Mouse (Mus musculus) limb, embryonic 10.5 days (tissue): ENCODE data around the gene Bak1. TPM values are rescaled to one million over a fixed set of nuclear protein-coding genes. Genes with fewer than 3 reads are reported as not detected.
A peak's percentile ranks its signal among the peaks of the same experiment; 100 is the strongest.
"Not testable (repeated sequence)": the region's sequence is repeated elsewhere in the genome, so short reads cannot be mapped to it uniquely, and the experiment has no call there.

ENCODE experiments used
- DNase-seq: peaks from one replicate; pipeline ENCODE4 v3.0.0-alpha.2; 2017; ENCODE audit warnings: low spot score
- H3K27ac ChIP-seq: fragments of 300-500 bp; sonication (generic); 2 replicates; pipeline ENCODE4 v1.5.1; 2016; ENCODE audit warnings: mild to moderate bottlenecking
- H3K27me3 ChIP-seq: fragments of 300-500 bp; sonication (generic); 2 replicates; pipeline ENCODE4 v1.6.1; 2016; ENCODE audit warnings: low read depth, mild to moderate bottlenecking; ENCODE audit not compliant: poor library complexity, severe bottlenecking
- H3K36me3 ChIP-seq: fragments of 300-500 bp; sonication (generic); 2 replicates; pipeline ENCODE4 v1.6.1; 2016; ENCODE audit warnings: mild to moderate bottlenecking, moderate library complexity
- H3K4me1 ChIP-seq: fragments of 300-500 bp; sonication (generic); 2 replicates; pipeline ENCODE4 v1.6.1; 2016
- H3K4me3 ChIP-seq: fragments of 300-500 bp; sonication (generic); 2 replicates; pipeline ENCODE4 v1.5.1; 2016; ENCODE audit warnings: mild to moderate bottlenecking, moderate library complexity
- H3K9me3 ChIP-seq: fragments of 300-500 bp; sonication (generic); replicated peaks from 2 replicates; pipeline ENCODE4 v1.6.1; 2016; ENCODE audit warnings: mild to moderate bottlenecking
- WGBS: fragments of 180-500 bp; shearing (Covaris S2); methylation state at CpG from one replicate; pipeline ENCODE4 v1.1.7; 2016; 5-methylcytosine and 5-hydroxymethylcytosine counted together
- polyA plus RNA-seq: library from polyadenylated mRNA; unstranded; fragments of >200 nt; fragmentation: Nextera tagmentation; extraction: Ambion mirVana; gene quantifications from 2 replicates; pipeline ENCODE4 v1.2.1, GENCODE M21; 2016

The Bak1 gene
- polyA plus RNA-seq, 1 experiment from 2014 or later = 3.7 TPM

GRCm38 (mm10) chr17:26983382-26983781 is 45.4 kb downstream of the Bak1 start:
- H3K4me3 ChIP-seq = no peak overlapping the region
- H3K27me3 ChIP-seq = no peaks in the 10 kb centered on the region
- no peak for DNase-seq
- H3K27ac ChIP-seq = no peak overlapping the region
- WGBS = 93% methylated on average over 4 of the region's 4 CpGs
- H3K4me1 ChIP-seq = no peaks in the 10 kb centered on the region
- H3K9me3 ChIP-seq = no peaks in the 10 kb centered on the region
- peaks cover 29% of the 10 kb centered on the region for H3K36me3 ChIP-seq

- DNase-seq = no peak
- Histone ChIP-seq H3K36me3 (peaks cover 52% of the 10 kb centered on the region), H3K9me3 (no peaks in the 10 kb centered on the region), H3K27me3 (no peaks in the 10 kb centered on the region), H3K4me3 (no peak overlapping the region), H3K27ac (no peak overlapping the region), H3K4me1 (peaks cover 4% of the 10 kb centered on the region)
- 85% methylated on average over 2 of the region's 2 CpGs for WGBS
Observed at GRCm38 (mm10) chr17:26981050-26981449, 47.8 kb downstream of the Bak1 start.

- H3K4me3 ChIP-seq = no peak overlapping the region
- DNase-seq = no peak
- H3K27me3 ChIP-seq = no peaks in the 10 kb centered on the region
- no peaks in the 10 kb centered on the region for H3K9me3 ChIP-seq
- H3K4me1 ChIP-seq = peaks cover 14% of the 10 kb centered on the region
- WGBS = 85% methylated on average over 2 of the region's 2 CpGs
- no peak overlapping the region for H3K27ac ChIP-seq
- H3K36me3 ChIP-seq = peaks cover 69% of the 10 kb centered on the region
Observed at GRCm38 (mm10) chr17:26979426-26979825, 49.4 kb downstream of the Bak1 start.

GRCm38 (mm10) chr17:26977354-26977753 is 51.5 kb downstream of the Bak1 start:
- peaks cover 74% of the 10 kb centered on the region for H3K36me3 ChIP-seq
- not testable (repeated sequence) for H3K4me3 ChIP-seq, DNase-seq, H3K9me3 ChIP-seq, H3K27ac ChIP-seq, H3K27me3 ChIP-seq
- peaks cover 26% of the 10 kb centered on the region for H3K4me1 ChIP-seq
- 96% methylated on average over 6 of the region's 6 CpGs for WGBS

- Histone ChIP-seq H3K4me3 (no peak overlapping the region), H3K27ac (no peak overlapping the region), H3K4me1 (peaks cover 44% of the 10 kb centered on the region), H3K27me3 (no peaks in the 10 kb centered on the region), H3K36me3 (peaks cover 73% of the 10 kb centered on the region), H3K9me3 (no peaks in the 10 kb centered on the region)
- no peak for DNase-seq
Observed at GRCm38 (mm10) chr17:26975415-26975814, 53.4 kb downstream of the Bak1 start.

- no peak for DNase-seq
- Histone ChIP-seq H3K9me3 (no peaks in the 10 kb centered on the region), H3K4me3 (0 out of 2 replicates have a peak overlapping the region, but pooled peaks have one; percentile 83), H3K27me3 (no peaks in the 10 kb centered on the region), H3K4me1 (peaks cover 49% of the 10 kb centered on the region), H3K27ac (no peak overlapping the region), H3K36me3 (peaks cover 70% of the 10 kb centered on the region)
- 95% methylated on average over 15 of the region's 15 CpGs for WGBS
Observed at GRCm38 (mm10) chr17:26974547-26974946, 54.3 kb downstream of the Bak1 start.

DNA sequence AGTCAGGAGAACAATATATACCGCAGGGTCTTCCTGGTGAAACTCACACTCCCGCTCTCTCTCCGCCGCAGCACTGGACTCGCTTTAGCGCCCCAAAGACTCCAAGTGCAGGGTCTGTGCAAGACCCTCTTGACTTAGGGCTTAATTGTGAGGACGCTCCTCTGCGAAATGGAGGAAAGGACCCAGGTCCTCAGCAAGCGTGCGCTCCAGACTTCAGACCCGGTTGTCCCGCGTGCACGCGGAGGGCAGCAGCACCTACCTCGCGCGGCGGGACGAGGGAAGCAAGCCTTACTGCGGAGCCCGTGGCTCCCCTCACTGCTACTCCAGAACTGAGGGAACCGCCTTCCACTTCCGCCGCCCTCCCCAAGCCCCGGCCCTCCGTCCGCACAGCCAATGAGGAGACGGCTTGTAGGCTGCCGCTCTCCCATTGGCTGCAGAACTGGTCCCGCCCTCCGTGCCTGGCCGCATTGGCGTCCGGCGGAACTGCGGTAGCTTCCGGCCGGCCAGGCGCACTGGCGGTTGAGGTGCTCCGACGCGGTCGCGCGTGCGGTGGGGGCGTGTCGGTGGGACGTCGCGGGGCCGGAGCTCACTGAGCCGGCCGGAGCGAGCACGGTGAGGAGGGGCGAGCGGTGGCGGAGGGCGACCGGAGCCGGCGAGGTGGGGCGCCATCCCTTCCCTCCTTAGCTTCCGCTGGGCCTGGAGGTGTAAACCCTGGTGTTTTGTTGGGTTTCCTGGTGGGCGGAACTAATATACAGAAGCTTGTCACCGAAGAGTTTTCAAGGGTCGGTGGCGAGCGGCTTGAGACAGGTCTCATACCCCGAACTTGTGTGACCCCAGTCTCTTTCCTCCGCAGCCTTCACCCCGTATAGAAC is 55.9 kb downstream of the Bak1 start, which contains the start of gene Zbtb9:
Zbtb9 (plus strand) TSS at position 465 of the 872 bp plus-strand sequence.
- Histone ChIP-seq H3K27ac (peak within 1 kb of the TSS; percentile 89), H3K36me3 (peaks cover 70% of the 10 kb centered on the region), H3K9me3 (no peaks in the 10 kb centered on the region), H3K4me1 (peaks cover 49% of the 10 kb centered on the region), H3K4me3 (peak within 1 kb of the TSS; percentile 83), H3K27me3 (no peaks in the 10 kb centered on the region)
- peak; percentile 97 for DNase-seq
- under 1% methylated on average over 75 of the region's 75 CpGs for WGBS

GRCm38 (mm10) chr17:26972107-26972506 is 56.7 kb downstream of the Bak1 start:
- Histone ChIP-seq H3K4me3 (peak overlapping the region; percentile 83), H3K9me3 (no peaks in the 10 kb centered on the region), H3K27me3 (no peaks in the 10 kb centered on the region), H3K36me3 (peaks cover 70% of the 10 kb centered on the region), H3K4me1 (peaks cover 49% of the 10 kb centered on the region), H3K27ac (peak overlapping the region; percentile 89)
- 6% methylated on average over 3 of the region's 3 CpGs for WGBS
- no peak for DNase-seq

DNA sequence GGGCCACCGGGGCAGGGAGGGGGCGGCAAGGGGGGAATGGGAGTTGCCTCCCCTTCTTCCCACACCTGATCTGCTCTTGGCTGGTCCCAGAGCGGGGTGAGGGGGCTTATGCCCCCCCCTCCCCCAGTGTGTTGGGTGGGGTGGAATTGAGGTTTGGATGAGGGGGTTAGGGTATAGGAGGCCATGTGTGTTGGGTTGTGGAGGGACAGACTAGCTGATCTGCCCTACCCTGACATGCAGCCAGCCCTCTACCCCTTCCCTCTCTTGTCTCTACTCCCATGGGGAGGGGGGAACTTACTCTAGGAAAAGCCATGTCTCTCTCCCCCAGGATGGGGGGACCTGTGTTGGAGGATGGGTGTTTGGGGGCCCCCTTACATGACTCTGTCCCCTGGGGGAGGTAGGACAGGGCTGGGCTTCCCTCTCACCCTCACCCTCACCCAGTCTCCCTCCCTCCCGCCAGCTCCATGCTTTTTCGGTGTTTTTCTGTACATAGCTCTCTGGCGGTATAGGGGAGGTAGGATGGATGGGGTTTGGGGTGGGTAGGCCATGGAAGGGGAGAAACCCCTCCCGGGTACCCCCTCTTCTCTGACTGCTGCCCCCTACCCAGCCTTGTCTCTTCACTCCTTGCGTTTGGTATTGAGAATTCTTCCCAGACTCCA is 57.4 kb downstream of the Bak1 start:
- peaks cover 46% of the 10 kb centered on the region for H3K4me1 ChIP-seq
- H3K27me3 ChIP-seq = no peaks in the 10 kb centered on the region
- 58% methylated on average over 8 of the region's 8 CpGs for WGBS
- no peaks in the 10 kb centered on the region for H3K9me3 ChIP-seq
- H3K4me3 ChIP-seq = peak overlapping the region; percentile 83
- no peak overlapping the region; the same call in 1 of the 2 replicates for H3K27ac ChIP-seq
- peaks cover 70% of the 10 kb centered on the region for H3K36me3 ChIP-seq
- DNase-seq = no peak

- Histone ChIP-seq H3K36me3 (peaks cover 70% of the 10 kb centered on the region), H3K4me3 (no peak overlapping the region), H3K27me3 (no peaks in the 10 kb centered on the region), H3K27ac (no peak overlapping the region), H3K9me3 (no peaks in the 10 kb centered on the region), H3K4me1 (peaks cover 39% of the 10 kb centered on the region)
- WGBS = 64% methylated on average over 12 of the region's 12 CpGs
- no peak for DNase-seq
Observed at GRCm38 (mm10) chr17:26970221-26970620, 58.6 kb downstream of the Bak1 start.

Other genes with a start within 250 kb of the Bak1 start
- gene Bnip1, start 247.9 kb downstream of the Bak1 start, polyA plus RNA-seq = 46.0 and 46.9 TPM in 2 replicates
- gene Nkx2-5, start 184.0 kb downstream of the Bak1 start, polyA plus RNA-seq = 0.10 and 0.14 TPM in 2 replicates
- 12.3 and 12.6 TPM in 2 replicates for gene Kifc5b, start 111.9 kb downstream of the Bak1 start, polyA plus RNA-seq
- gene Phf1, start 96.0 kb downstream of the Bak1 start, polyA plus RNA-seq = 3.5 and 5.0 TPM in 2 replicates
- gene Cuta, start 89.4 kb downstream of the Bak1 start, polyA plus RNA-seq = 184 and 188 TPM in 2 replicates
- 2.8 and 3.1 TPM in 2 replicates for gene Syngap1, start 87.8 kb downstream of the Bak1 start, polyA plus RNA-seq
- 20.6 and 22.0 TPM in 2 replicates for gene Zbtb9, start 55.8 kb downstream of the Bak1 start, polyA plus RNA-seq
- gene Itpr3, start 28.3 kb upstream of the Bak1 start, polyA plus RNA-seq = 4.3 and 4.8 TPM in 2 replicates
- 400 and 433 TPM in 2 replicates for gene Uqcc2, start 104.9 kb upstream of the Bak1 start, polyA plus RNA-seq
- not detected in 2 replicates for gene Ip6k3, start 138.8 kb upstream of the Bak1 start, polyA plus RNA-seq
- gene Lemd2, start 175.5 kb upstream of the Bak1 start, polyA plus RNA-seq = 17.9 and 20.2 TPM in 2 replicates